Mouse (Mus musculus) forebrain, embryonic 11.5 days (tissue): ENCODE results near the gene Phka2. TPM values are rescaled to one million over a fixed set of nuclear protein-coding genes. Genes with fewer than 3 reads are reported as not detected.

ENCODE experiments used
- ATAC-seq: fragments of 200-750 bp; cut with Nextera tagmentation; replicated peaks from 2 replicates; pipeline ENCODE4 v1.8.0; 2017; ENCODE audit warnings: moderate TSS enrichment; ENCODE audit not compliant: low FRiP score
- DNase-seq: peaks from one replicate; pipeline ENCODE4 v3.0.0-alpha.2; 2017; ENCODE audit warnings: low spot score
- H3K27ac ChIP-seq: fragments of 300-500 bp; sonication (generic); 2 replicates; pipeline ENCODE4 v1.5.1; 2014; ENCODE audit warnings: low read depth, low read length
- H3K27me3 ChIP-seq: fragments of 300-500 bp; sonication (generic); 2 replicates; pipeline ENCODE4 v1.6.1; 2014; ENCODE audit warnings: mild to moderate bottlenecking, low read length, mixed read lengths; ENCODE audit not compliant: control insufficient read depth, insufficient read depth
- H3K36me3 ChIP-seq: fragments of 300-500 bp; sonication (generic); 2 replicates; pipeline ENCODE4 v1.6.1; 2014; ENCODE audit warnings: mild to moderate bottlenecking, low read length, moderate library complexity, mixed read lengths; ENCODE audit not compliant: control insufficient read depth, insufficient read depth
- H3K4me1 ChIP-seq: fragments of 300-500 bp; sonication (generic); replicated peaks from 2 replicates; pipeline ENCODE4 v1.6.1; 2014; ENCODE audit warnings: low read length, mixed read lengths; ENCODE audit not compliant: control insufficient read depth, insufficient read depth
- H3K4me2 ChIP-seq: fragments of 300-500 bp; sonication (generic); 2 replicates; pipeline ENCODE4 v1.6.1; 2014; ENCODE audit warnings: low read depth, mild to moderate bottlenecking, low read length, moderate library complexity, mixed read lengths; ENCODE audit not compliant: severe bottlenecking
- H3K4me3 ChIP-seq: fragments of 300-500 bp; sonication (generic); 2 replicates; pipeline ENCODE4 v1.5.1; 2014; ENCODE audit warnings: low read depth, low read length
- H3K9ac ChIP-seq: fragments of 300-500 bp; sonication (generic); 2 replicates; pipeline ENCODE4 v1.6.1; 2014; ENCODE audit warnings: low read length
- H3K9me3 ChIP-seq: fragments of 300-500 bp; sonication (generic); 2 replicates; pipeline ENCODE4 v1.6.1; 2016; ENCODE audit warnings: low read length, mixed read lengths; ENCODE audit not compliant: control insufficient read depth
- WGBS: fragments of 180-500 bp; shearing (Covaris S2); extraction: QIAGEN DNeasy Blood & Tissue Kit; methylation state at CpG from one replicate; pipeline ENCODE4 v1.1.7; 2014; 5-methylcytosine and 5-hydroxymethylcytosine counted together
- polyA plus RNA-seq: library from polyadenylated mRNA; unstranded; fragments of >200 nt; fragmentation: Nextera tagmentation; extraction: Ambion mirVana; gene quantifications from 2 replicates; pipeline ENCODE4 v1.2.1, GENCODE M21; 2014

Gene Phka2
- polyA plus RNA-seq = 21.1 and 23.1 TPM in 2 replicates

- ATAC-seq = peak; percentile 98
- WGBS = 12% methylated on average over 60 of the region's 61 CpGs
- H3K4me2 ChIP-seq = peak within 1 kb of the TSS; percentile 51
- peaks cover 4% of the 10 kb centered on the region for H3K27me3 ChIP-seq
- DNase-seq = peak; percentile 88
- H3K9ac ChIP-seq = peak within 1 kb of the TSS; percentile 66
- no peaks in the 10 kb centered on the region for H3K36me3 ChIP-seq
- peak within 1 kb of the TSS; percentile 50; the same call in 1 of the 2 replicates for H3K27ac ChIP-seq
- peak within 1 kb of the TSS; percentile 53 for H3K4me3 ChIP-seq
- H3K4me1 ChIP-seq = 0 out of 2 replicates have a peak, but pooled peaks cover 2% of the 10 kb centered on the region
- H3K9me3 ChIP-seq = no peaks in the 10 kb centered on the region
Observed at GRCm38 (mm10) chrX:160502048-160503041, at the start of gene Phka2. Gene Phka2 (plus strand): TSS chrX:160502166.

DNA sequence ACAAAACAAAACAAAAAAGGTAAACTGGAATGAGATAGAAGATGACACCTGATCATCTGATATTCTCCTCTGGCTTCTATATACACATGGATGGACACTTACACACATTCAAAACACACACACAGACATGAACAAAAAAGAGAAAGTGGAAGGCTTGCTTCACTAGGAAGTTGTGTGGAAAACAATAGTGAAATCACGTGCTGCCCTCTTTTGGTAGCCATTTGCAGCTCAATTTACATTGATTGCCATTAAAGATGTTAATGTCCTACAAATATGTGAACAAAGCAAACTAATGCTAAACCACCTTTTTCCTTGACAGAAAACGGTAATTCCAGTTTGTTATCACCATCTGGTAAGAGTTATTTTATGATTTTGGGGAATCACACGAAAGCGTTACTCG lies 46.3 kb upstream of the Phka2 start:
- Histone ChIP-seq H3K9ac (no peak overlapping the region), H3K27me3 (no peaks in the 10 kb centered on the region; the same call in 1 of the 2 replicates), H3K4me2 (no peak overlapping the region), H3K4me1 (no peaks in the 10 kb centered on the region), H3K36me3 (no peaks in the 10 kb centered on the region), H3K9me3 (no peaks in the 10 kb centered on the region), H3K27ac (no peak overlapping the region), H3K4me3 (no peak overlapping the region)
- DNase-seq (no peak), ATAC-seq (no peak)
- WGBS = 79% methylated on average over 5 of the region's 5 CpGs

DNA sequence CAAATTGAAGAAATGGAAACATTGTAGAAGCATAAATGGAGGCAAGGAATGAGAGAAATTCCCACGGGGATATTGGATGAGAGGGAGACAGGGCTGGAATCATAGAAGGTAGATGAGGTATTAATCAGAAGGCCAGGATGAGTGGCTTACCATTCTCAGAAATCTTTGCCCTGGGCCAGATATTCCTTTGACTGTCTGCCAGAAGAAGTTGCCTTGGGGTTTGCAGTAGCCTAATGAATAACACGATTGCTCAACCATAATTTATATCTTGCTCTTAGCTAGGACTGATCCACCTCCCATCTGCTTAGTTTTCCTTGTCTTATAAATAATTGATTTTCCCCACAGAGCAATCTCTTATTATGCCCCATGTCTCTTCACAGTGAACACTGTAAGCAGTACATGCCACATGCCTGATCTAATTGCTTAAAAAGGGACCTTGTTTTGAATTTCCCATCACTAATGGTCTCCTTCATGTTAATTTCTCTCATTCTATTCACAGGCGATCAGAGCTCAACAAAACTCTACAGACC lies 30.6 kb upstream of the Phka2 start:
- no peaks in the 10 kb centered on the region for H3K36me3 ChIP-seq
- H3K9ac ChIP-seq = no peak overlapping the region
- DNase-seq (no peak), ATAC-seq (no peak)
- no peak overlapping the region for H3K27ac ChIP-seq
- no peak overlapping the region for H3K4me3 ChIP-seq
- no peaks in the 10 kb centered on the region for H3K27me3 ChIP-seq
- H3K9me3 ChIP-seq = no peaks in the 10 kb centered on the region
- H3K4me2 ChIP-seq = no peak overlapping the region
- H3K4me1 ChIP-seq = no peaks in the 10 kb centered on the region
- whole genome bisulfite sequencing = 78% methylated on average over 3 of the region's 3 CpGs

DNA sequence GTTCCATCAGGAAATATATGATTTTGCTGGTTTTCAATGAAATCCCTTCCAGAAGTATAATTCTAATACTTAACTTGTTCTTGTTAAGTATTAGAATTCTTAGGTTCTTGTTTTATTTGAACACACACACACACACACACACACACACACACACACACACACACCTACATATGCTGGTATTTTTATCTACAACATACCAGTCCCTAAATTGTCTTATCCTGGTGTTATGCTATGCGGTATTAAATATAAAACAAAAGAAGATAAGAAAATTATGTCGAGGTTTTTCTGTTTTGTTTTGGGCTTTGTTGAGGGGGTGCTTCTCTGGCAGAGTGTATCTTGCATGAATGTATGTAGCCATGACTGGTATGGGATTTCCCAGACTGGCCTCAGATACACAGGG lies 12.2 kb upstream of the Phka2 start:
- Histone ChIP-seq H3K36me3 (no peaks in the 10 kb centered on the region), H3K4me3 (no peak overlapping the region), H3K4me1 (no peaks in the 10 kb centered on the region), H3K4me2 (no peak overlapping the region), H3K27me3 (peaks cover 2% of the 10 kb centered on the region), H3K27ac (no peak overlapping the region), H3K9me3 (no peaks in the 10 kb centered on the region), H3K9ac (no peak overlapping the region)
- ATAC-seq = no peak
- 77% methylated on average over 2 of the region's 2 CpGs for WGBS
- no peak for DNase-seq

DNA sequence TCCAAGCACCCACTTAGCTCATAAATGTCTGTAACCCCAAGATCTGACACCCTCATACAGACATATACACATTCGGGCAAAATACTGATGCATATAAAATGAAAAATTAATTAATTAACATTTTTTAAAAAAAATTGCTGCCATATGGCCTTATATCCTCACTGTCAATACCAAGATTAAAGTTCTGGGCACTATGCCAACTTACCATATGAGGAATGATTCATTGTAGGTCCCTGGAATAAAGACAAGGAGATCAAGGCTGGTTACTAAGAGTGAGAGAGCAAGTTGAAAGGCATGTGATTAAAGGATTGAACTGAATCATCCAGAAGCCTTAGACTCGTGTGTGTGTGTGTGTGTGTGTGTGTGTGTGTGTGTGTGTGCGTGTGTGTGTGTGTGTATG lies 7.6 kb upstream of the Phka2 start:
- ATAC-seq (no peak), DNase-seq (no peak)
- H3K9ac ChIP-seq = no peak overlapping the region
- 62% methylated on average over 3 of the region's 3 CpGs for WGBS
- H3K36me3 ChIP-seq = no peaks in the 10 kb centered on the region
- H3K4me1 ChIP-seq = no peaks in the 10 kb centered on the region
- H3K27me3 ChIP-seq = peaks cover 2% of the 10 kb centered on the region; the same call in 1 of the 2 replicates
- H3K4me2 ChIP-seq = no peak overlapping the region
- no peaks in the 10 kb centered on the region for H3K9me3 ChIP-seq
- H3K4me3 ChIP-seq = no peak overlapping the region
- H3K27ac ChIP-seq = no peak overlapping the region

GRCm38 (mm10) chrX:160494921-160495320 lies 7.0 kb upstream of the Phka2 start:
- Histone ChIP-seq H3K4me2 (no peak overlapping the region), H3K27me3 (peaks cover 2% of the 10 kb centered on the region; the same call in 1 of the 2 replicates), H3K9me3 (no peaks in the 10 kb centered on the region), H3K36me3 (no peaks in the 10 kb centered on the region), H3K9ac (no peak overlapping the region), H3K4me1 (no peaks in the 10 kb centered on the region), H3K4me3 (no peak overlapping the region), H3K27ac (no peak overlapping the region)
- DNase-seq (no peak), ATAC-seq (no peak)
- 83% methylated on average over 6 of the region's 6 CpGs for WGBS

DNA sequence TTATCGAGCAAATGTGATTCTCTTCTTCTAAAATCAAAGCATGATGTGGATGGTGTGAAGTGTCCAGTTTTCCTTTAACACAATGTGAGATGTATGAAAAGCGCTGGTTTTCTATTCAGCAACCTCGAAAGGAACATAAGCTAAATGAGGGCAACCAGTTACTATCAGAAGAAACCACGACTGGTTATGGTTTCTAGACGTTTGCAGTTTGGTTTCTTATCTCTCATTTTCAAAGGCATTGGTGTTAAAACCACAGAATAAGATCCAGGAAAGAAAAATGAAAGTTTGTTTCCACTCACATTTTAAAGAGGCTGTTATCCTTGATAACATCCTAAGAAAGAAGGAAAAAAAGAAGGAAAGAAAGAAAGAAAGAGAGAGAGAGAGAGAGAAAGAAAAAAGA lies 5.5 kb upstream of the Phka2 start:
- Histone ChIP-seq H3K4me2 (no peak overlapping the region), H3K9me3 (no peaks in the 10 kb centered on the region), H3K36me3 (no peaks in the 10 kb centered on the region), H3K9ac (no peak overlapping the region), H3K4me3 (no peak overlapping the region), H3K27me3 (no peaks in the 10 kb centered on the region; the same call in 1 of the 2 replicates), H3K27ac (no peak overlapping the region), H3K4me1 (no peaks in the 10 kb centered on the region)
- no peak for DNase-seq
- WGBS = 82% methylated on average over 5 of the region's 5 CpGs
- no peak for ATAC-seq

DNA sequence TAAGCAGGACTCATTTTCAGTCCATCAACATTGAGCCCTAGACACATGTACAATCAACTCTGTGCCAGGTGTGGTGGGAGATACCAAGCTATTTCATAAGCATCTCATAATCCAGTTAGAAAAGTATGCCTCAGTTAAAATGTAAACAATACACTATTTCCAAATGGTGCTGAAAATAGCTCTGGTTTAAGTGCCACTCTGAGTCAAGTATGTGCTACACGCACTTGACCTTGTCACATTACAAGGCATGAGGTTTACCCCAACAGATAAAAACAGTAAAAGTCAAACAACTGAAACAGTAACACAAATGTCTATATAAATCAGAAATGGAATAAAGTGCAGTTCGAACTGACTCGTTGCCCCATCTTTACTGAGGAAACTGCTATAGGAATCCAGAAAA lies 871 bp upstream of the Phka2 start:
- Histone ChIP-seq H3K9ac (no peak overlapping the region), H3K4me3 (no peak overlapping the region), H3K36me3 (no peaks in the 10 kb centered on the region), H3K9me3 (no peaks in the 10 kb centered on the region), H3K27ac (no peak overlapping the region), H3K4me1 (0 out of 2 replicates have a peak, but pooled peaks cover 2% of the 10 kb centered on the region), H3K27me3 (peaks cover 4% of the 10 kb centered on the region), H3K4me2 (no peak overlapping the region)
- WGBS = 91% methylated on average over 3 of the region's 3 CpGs
- DNase-seq = no peak
- ATAC-seq = no peak
